Mouse (Mus musculus) testis, adult 2 months (tissue): ENCODE data around the gene Cd8a.

Experiments used
- CTCF ChIP-seq: fragments of 200-500 bp; IDR thresholded peaks from 2 replicates; pipeline ENCODE4 v1.5.1; 2012; ENCODE audit warnings: low read depth, mild to moderate bottlenecking, inconsistent platforms, low read length, moderate library complexity; ENCODE audit not compliant: control insufficient read depth, insufficient read depth, insufficient replicate concordance
- POLR2A ChIP-seq: fragments of 200-500 bp; IDR thresholded peaks from 2 replicates; pipeline ENCODE4 v1.6.1; 2012; ENCODE audit warnings: low read depth, mild to moderate bottlenecking, inconsistent platforms, low read length, moderate library complexity; ENCODE audit not compliant: control insufficient read depth

DNA sequence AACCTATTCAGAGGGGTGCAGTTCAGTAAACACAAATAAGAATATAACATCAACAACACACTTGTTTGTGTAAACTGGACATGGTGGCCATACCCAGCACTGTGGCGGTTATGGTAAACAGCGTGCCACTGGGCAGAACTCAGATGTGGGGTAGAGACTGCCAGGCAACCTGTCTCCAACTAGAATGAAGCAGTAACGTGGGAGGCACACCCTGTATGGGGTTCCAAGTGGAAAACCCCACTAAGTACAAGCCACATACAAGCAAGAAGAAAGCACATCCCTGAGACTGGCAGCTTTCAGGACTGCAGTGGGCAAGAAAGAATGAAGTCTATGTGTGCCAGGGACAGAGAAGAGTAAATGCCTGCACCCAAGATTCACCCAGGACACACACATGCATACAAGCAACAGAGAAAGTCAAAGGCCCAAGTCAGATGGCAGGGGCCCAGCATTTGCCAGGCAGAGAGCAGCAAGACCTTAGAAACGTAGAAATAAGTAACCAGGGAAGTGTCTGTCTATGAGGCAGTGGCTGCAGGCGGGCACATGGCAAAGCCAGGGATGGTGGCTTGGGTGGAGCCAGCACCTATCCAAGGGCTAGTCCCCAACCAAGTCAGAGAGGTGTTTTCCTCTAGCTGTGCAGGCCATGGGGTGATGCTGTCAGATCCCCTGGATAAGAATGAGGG is 1.0 kb upstream of the Cd8a start:
- TF ChIP-seq CTCF (no peak), POLR2A (no peak)
